Mouse (Mus musculus): ENCODE data around the gene Havcr2.

GRCm38 (mm10) chr11:46461931-46462330 lies 7.2 kb downstream of the Havcr2 start:
- no peak for TF ChIP-seq GATA2 (IDR thresholded peaks at IDR 0.05; ENCODE audit: borderline replicate concordance, low read depth, low read length)
- no peak for TF ChIP-seq CTCF (IDR thresholded peaks at IDR 0.05; ENCODE audit: low read depth, low read length)
- TF ChIP-seq GATA1 (IDR thresholded peaks at IDR 0.05; ENCODE audit: borderline replicate concordance, low read length) = no peak
- TF ChIP-seq TAL1 (conservative IDR thresholded peaks at IDR 0.05; ENCODE audit: low read depth, low read length) = no peak
- TF ChIP-seq POLR2AphosphoS5 (IDR thresholded peaks at IDR 0.05; ENCODE audit: insufficient replicate concordance, low read depth, low read length) = no peak
